Mouse (Mus musculus): ENCODE measurements around the gene Otud5. TPM values are rescaled to one million over a fixed set of nuclear protein-coding genes. Genes with fewer than 3 reads are reported as not detected.
A peak's percentile ranks its signal among the peaks of the same experiment; 100 is the strongest.
"Not testable (repeated sequence)": the region's sequence is repeated elsewhere in the genome, so short reads cannot be mapped to it uniquely, and the experiment has no call there.

The Otud5 gene
- polyA plus RNA-seq, 1 experiment from 2014 or later: 25.3 TPM

GRCm38 (mm10) chrX:7904441-7904840 lies 63.3 kb downstream of the Otud5 start:
- Histone ChIP-seq H3K36me3 (ENCODE audit: control insufficient read depth, insufficient read depth, low read length) (no peaks in the 10 kb centered on the region), H3K4me2 (ENCODE audit: low read depth, low read length) (no peak overlapping the region), H3K4me1 (ENCODE audit: control insufficient read depth, insufficient read depth, low read length) (no peaks in the 10 kb centered on the region), H3K27me3 (ENCODE audit: control insufficient read depth, insufficient read depth, low read length) (no peaks in the 10 kb centered on the region), H3K4me3 (replicated peaks; ENCODE audit: low read length) (no peak overlapping the region), H3K9ac (ENCODE audit: low read length) (no peak overlapping the region), H3K27ac (ENCODE audit: low read length) (no peak overlapping the region), H3K9me3 (replicated peaks; ENCODE audit: control insufficient read depth, low read length) (no peaks in the 10 kb centered on the region; the same call in 1 of the 2 replicates)
- 94% methylated on average over 5 of the region's 5 CpGs for WGBS
- no peak for ATAC-seq (ENCODE audit: insufficient read depth, low FRiP score)

- Histone ChIP-seq H3K9me3 (replicated peaks; ENCODE audit: control insufficient read depth, low read length) (no peaks in the 10 kb centered on the region; the same call in 1 of the 2 replicates), H3K4me2 (ENCODE audit: low read depth, low read length) (no peak within 1 kb of the TSS)
- WGBS: 90% methylated on average over 5 of the region's 5 CpGs
These were observed 66.6 kb downstream of the Otud5 start, which contains the start of gene Gm10491 for GRCm38 (mm10) chrX:7907735-7908134. TSS of gene Gm10491 (minus strand) at chrX:7907835.

GRCm38 (mm10) chrX:7909242-7909641 lies 68.1 kb downstream of the Otud5 start, which contains the start of gene Gm10490:
TSS of gene Gm10490 (plus strand) at chrX:7909542.
- H3K4me2 ChIP-seq (ENCODE audit: low read depth, low read length); H3K27me3 ChIP-seq (ENCODE audit: control insufficient read depth, insufficient read depth, low read length); ATAC-seq (ENCODE audit: insufficient read depth, low FRiP score); H3K27ac ChIP-seq (ENCODE audit: low read length); H3K9me3 ChIP-seq (replicated peaks; ENCODE audit: control insufficient read depth, low read length); H3K9ac ChIP-seq (ENCODE audit: low read length); H3K36me3 ChIP-seq (ENCODE audit: control insufficient read depth, insufficient read depth, low read length); H3K4me3 ChIP-seq (replicated peaks; ENCODE audit: low read length); H3K4me1 ChIP-seq (ENCODE audit: control insufficient read depth, insufficient read depth, low read length): not testable (repeated sequence)
- 94% methylated on average over 4 of the region's 4 CpGs for WGBS

More at GRCm38 (mm10) chrX:7907735-7908134, 66.6 kb downstream of the Otud5 start, which contains the start of gene Gm10491:
- H3K27me3 ChIP-seq (ENCODE audit: control insufficient read depth, insufficient read depth, low read length): no peaks in the 10 kb centered on the region
- H3K36me3 ChIP-seq (ENCODE audit: control insufficient read depth, insufficient read depth, low read length): no peaks in the 10 kb centered on the region
- no peaks in the 10 kb centered on the region for H3K4me1 ChIP-seq (ENCODE audit: control insufficient read depth, insufficient read depth, low read length)
- no peak for ATAC-seq (ENCODE audit: insufficient read depth, low FRiP score)
- H3K27ac ChIP-seq (ENCODE audit: low read length): no peak within 1 kb of the TSS
- no peak within 1 kb of the TSS for H3K4me3 ChIP-seq (replicated peaks; ENCODE audit: low read length)
- H3K9ac ChIP-seq (ENCODE audit: low read length): no peak within 1 kb of the TSS

GRCm38 (mm10) chrX:7910473-7910872 lies 69.3 kb downstream of the Otud5 start:
- H3K27ac ChIP-seq (ENCODE audit: low read length): no peak overlapping the region
- H3K36me3 ChIP-seq (ENCODE audit: control insufficient read depth, insufficient read depth, low read length): no peaks in the 10 kb centered on the region
- H3K4me2 ChIP-seq (ENCODE audit: low read depth, low read length): no peak overlapping the region
- no peaks in the 10 kb centered on the region; the same call in 1 of the 2 replicates for H3K9me3 ChIP-seq (replicated peaks; ENCODE audit: control insufficient read depth, low read length)
- H3K9ac ChIP-seq (ENCODE audit: low read length): no peak overlapping the region
- H3K27me3 ChIP-seq (ENCODE audit: control insufficient read depth, insufficient read depth, low read length): no peaks in the 10 kb centered on the region
- no peak for ATAC-seq (ENCODE audit: insufficient read depth, low FRiP score)
- no peaks in the 10 kb centered on the region for H3K4me1 ChIP-seq (ENCODE audit: control insufficient read depth, insufficient read depth, low read length)
- 46% methylated on average over 6 of the region's 6 CpGs for WGBS
- H3K4me3 ChIP-seq (replicated peaks; ENCODE audit: low read length): no peak overlapping the region

- H3K27me3 ChIP-seq (ENCODE audit: control insufficient read depth, insufficient read depth, low read length); H3K9me3 ChIP-seq (replicated peaks; ENCODE audit: control insufficient read depth, low read length); H3K4me3 ChIP-seq (replicated peaks; ENCODE audit: low read length); H3K9ac ChIP-seq (ENCODE audit: low read length); ATAC-seq (ENCODE audit: insufficient read depth, low FRiP score); H3K4me2 ChIP-seq (ENCODE audit: low read depth, low read length); H3K27ac ChIP-seq (ENCODE audit: low read length); H3K4me1 ChIP-seq (ENCODE audit: control insufficient read depth, insufficient read depth, low read length); H3K36me3 ChIP-seq (ENCODE audit: control insufficient read depth, insufficient read depth, low read length): not testable (repeated sequence)
- WGBS: 17% methylated on average over 3 of the region's 3 CpGs
These were observed 74.5 kb downstream of the Otud5 start for GRCm38 (mm10) chrX:7915669-7916068.

- H3K4me1 ChIP-seq (ENCODE audit: control insufficient read depth, insufficient read depth, low read length); H3K36me3 ChIP-seq (ENCODE audit: control insufficient read depth, insufficient read depth, low read length); H3K9me3 ChIP-seq (replicated peaks; ENCODE audit: control insufficient read depth, low read length); H3K9ac ChIP-seq (ENCODE audit: low read length); ATAC-seq (ENCODE audit: insufficient read depth, low FRiP score); H3K4me2 ChIP-seq (ENCODE audit: low read depth, low read length); H3K4me3 ChIP-seq (replicated peaks; ENCODE audit: low read length); H3K27ac ChIP-seq (ENCODE audit: low read length): not testable (repeated sequence)
- WGBS: 71% methylated on average over 6 of the region's 6 CpGs
- peaks cover 18% of the 10 kb centered on the region for H3K27me3 ChIP-seq (ENCODE audit: control insufficient read depth, insufficient read depth, low read length)
These were observed 76.8 kb downstream of the Otud5 start for GRCm38 (mm10) chrX:7917960-7918359.

GRCm38 (mm10) chrX:7919601-7920383 lies 78.6 kb downstream of the Otud5 start, which contains the start of gene Pcsk1n:
TSS of gene Pcsk1n (plus strand) at chrX:7919822.
- 13% methylated on average over 40 of the region's 40 CpGs for WGBS
- Histone ChIP-seq H3K9ac (ENCODE audit: low read length) (no peak within 1 kb of the TSS), H3K4me3 (replicated peaks; ENCODE audit: low read length) (0 out of 2 replicates have a peak within 1 kb of the TSS, but pooled peaks have one; percentile 11), H3K27ac (ENCODE audit: low read length) (no peak within 1 kb of the TSS), H3K27me3 (ENCODE audit: control insufficient read depth, insufficient read depth, low read length) (peaks cover 31% of the 10 kb centered on the region), H3K9me3 (replicated peaks; ENCODE audit: control insufficient read depth, low read length) (no peaks in the 10 kb centered on the region), H3K4me2 (ENCODE audit: low read depth, low read length) (0 out of 2 replicates have a peak within 1 kb of the TSS, but pooled peaks have one; percentile 21), H3K36me3 (ENCODE audit: control insufficient read depth, insufficient read depth, low read length) (no peaks in the 10 kb centered on the region), H3K4me1 (ENCODE audit: control insufficient read depth, insufficient read depth, low read length) (no peaks in the 10 kb centered on the region)
- ATAC-seq (ENCODE audit: insufficient read depth, low FRiP score): no peak

- H3K27ac ChIP-seq (ENCODE audit: low read length): no peak overlapping the region
- WGBS: 10% methylated on average over 47 of the region's 48 CpGs
- peaks cover 43% of the 10 kb centered on the region for H3K27me3 ChIP-seq (ENCODE audit: control insufficient read depth, insufficient read depth, low read length)
- no peaks in the 10 kb centered on the region for H3K4me1 ChIP-seq (ENCODE audit: control insufficient read depth, insufficient read depth, low read length)
- no peaks in the 10 kb centered on the region for H3K36me3 ChIP-seq (ENCODE audit: control insufficient read depth, insufficient read depth, low read length)
- peak overlapping the region; percentile 45 for H3K4me2 ChIP-seq (ENCODE audit: low read depth, low read length)
- no peaks in the 10 kb centered on the region for H3K9me3 ChIP-seq (replicated peaks; ENCODE audit: control insufficient read depth, low read length)
- H3K4me3 ChIP-seq (replicated peaks; ENCODE audit: low read length): peak overlapping the region; percentile 29
- no peak for ATAC-seq (ENCODE audit: insufficient read depth, low FRiP score)
- H3K9ac ChIP-seq (ENCODE audit: low read length): no peak overlapping the region
These were observed 80.9 kb downstream of the Otud5 start for GRCm38 (mm10) chrX:7922032-7922431.
